Mouse (Mus musculus): ENCODE data around the gene 6720489N17Rik.
"Not testable (repeated sequence)": the region's sequence is repeated elsewhere in the genome, so short reads cannot be mapped to it uniquely, and the experiment has no call there.

The 6720489N17Rik gene

DNA sequence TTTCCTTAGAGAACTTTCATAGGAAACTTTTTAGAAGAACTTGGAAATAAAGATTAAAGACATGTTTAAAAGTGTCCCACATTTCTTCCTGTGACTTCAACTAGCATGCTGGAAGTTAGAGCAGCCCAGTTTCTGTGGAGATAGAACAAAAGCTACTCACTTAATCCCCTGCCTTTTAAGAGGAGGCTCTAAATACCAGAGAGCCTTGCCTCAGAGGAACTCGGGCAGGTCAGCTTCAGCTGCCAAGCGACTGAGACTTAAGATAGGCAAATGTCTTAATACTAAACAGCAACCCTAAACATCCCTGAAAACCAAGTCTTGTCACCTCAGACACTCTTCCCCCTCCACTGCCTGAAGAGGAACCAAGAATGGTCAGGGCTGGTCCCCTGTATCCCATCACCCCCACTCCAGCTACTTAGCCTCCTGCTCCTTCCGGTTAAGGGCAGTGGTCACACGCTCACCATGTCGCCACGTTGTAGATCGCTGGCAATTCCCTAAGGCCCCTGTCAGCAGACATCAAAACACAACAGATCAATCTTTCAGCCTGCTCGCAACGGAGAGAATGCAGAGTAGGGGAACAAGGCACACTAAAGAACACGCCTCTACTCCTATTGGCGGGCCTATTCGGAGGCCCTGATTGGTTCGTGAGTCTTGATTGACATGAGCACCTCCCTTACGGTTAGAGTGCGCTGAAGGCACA is at the start of gene 6720489N17Rik:
6720489N17Rik (minus strand) TSS at position 606 of the 700 bp plus-strand sequence.
- DNase-seq: peak; percentile 59

DNA sequence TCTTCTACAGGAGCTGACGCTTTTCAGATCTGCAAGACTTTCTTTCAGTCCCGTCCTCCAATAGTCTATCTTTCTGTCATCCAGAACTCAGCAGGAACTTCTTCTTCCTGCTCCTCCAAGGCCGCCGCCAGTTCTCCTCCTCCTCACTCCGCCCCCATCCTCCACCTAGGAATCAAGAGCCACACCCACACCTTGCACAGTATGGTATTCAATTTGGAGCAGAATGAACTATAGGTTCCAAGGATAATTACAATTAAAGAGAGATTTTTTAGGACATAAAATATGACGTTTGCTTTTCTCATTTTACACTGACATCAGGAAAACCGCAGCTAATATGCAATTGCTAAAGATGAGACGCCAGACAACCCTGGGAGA is 29.4 kb upstream of the 6720489N17Rik start:
- DNase-seq: no peak

DNA sequence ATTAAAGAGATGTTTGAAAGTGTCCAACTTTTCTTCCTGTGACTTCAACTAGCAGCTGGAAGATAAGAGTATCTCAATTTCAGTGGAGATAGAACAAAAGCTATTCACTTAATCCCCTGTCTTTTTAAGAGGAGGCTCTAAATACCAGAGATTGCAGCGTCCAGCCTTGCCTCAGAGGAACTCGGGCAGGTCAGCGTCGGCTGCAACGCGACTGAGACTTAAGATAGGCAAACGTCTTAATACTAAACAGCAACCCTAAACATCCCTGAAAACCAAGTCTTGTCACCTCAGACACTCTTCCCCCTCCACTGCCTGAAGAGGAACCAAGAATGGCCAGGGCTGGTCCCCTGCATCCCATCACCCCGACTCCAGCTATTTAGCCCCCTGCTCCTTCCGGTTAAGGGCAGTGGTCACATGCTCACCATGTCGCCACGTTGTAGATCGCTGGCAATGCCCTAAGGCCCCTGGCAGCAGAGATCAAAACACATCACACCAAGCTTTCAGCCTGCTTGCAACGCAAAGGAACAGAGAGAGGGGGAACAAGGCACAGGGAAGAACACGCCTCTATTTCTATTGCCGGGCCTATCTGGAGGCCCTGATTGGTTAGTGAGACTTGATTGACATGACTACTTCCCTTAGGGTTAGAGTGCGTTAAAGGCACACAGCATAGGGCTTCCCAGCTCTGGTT is 28.8 kb upstream of the 6720489N17Rik start:
- DNase-seq: peak; percentile 68

DNA sequence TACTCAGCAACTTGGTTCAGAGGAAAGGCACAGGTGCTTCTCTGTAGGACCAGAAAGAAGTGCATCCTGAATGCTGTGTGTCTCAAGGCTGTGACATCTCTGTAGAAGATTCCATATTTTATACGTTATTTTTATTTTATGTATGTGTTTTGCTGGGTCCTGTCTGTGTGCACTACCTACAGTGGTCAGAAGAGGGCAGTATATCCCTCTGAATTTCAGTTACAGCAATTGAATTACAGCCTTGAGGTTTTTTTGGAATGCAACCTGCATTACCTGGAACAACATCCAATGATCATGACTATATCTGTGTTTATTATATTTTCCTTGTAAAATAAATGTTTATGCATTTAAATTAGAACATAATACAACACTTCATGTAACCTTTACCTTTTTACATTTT is 3.1 kb upstream of the 6720489N17Rik start:
- DNase-seq: not testable (repeated sequence)

DNA sequence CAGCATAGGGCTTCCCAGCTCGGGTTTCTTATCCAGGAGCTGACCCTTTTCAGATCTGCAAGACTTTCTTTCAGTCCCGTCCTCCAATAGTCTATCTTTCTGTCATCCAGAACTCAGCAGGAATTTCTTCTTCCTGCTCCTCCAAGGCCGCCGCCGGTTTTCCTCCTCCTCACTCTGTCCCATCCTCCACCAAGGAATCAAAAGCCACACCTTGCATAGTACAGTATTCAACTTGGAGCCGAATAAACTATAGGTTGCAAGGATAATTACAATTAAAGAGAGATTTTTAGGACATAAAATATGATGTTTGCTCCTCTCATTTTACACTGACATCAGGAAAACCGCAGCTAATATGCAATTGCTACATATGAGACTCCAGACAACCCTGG is 289 bp upstream of the 6720489N17Rik start:
- not testable (repeated sequence) for DNase-seq

DNA sequence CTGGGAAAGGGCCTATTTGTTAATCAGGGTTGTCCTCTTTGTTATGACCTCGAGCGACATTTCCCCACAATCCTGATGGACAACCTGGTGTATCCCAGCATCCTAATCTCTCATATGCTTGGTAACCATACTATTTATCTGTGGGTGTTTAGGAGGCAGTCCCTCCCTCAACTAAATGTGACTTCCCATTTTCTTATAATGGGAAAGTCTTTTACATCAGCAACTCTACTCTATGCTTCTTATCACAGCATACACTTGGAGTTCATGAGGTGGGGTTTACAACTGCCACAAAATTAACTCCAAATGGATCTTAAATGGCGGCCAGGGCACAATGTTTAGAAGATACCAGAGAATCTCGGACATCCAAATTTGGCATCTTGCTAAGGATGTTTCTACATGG is 6.5 kb downstream of the 6720489N17Rik start:
- DNase-seq: not testable (repeated sequence)

DNA sequence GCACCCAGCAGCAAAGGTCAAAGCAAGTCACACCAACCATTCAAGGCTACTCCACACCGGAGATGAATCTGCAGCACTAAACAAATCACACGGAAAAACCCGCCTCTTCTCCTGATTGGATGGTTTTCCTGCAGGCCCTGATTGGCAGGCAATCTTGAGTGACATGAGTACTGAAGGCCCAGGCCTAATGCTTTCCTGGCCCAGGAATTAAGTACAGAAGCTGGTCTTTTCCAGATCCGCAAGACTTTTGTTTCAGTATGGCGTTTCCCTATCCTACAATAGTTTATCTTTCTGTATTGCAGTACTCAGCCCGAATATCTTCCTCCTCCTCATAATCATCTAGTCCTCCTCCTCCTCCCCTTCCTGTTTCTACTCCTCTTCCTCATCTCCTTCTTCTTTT is 52.9 kb downstream of the 6720489N17Rik start, which contains the start of gene Zfp934:
Zfp934 (minus strand) TSS at position 101 of the 400 bp plus-strand sequence.
- DNase-seq: not testable (repeated sequence)

DNA sequence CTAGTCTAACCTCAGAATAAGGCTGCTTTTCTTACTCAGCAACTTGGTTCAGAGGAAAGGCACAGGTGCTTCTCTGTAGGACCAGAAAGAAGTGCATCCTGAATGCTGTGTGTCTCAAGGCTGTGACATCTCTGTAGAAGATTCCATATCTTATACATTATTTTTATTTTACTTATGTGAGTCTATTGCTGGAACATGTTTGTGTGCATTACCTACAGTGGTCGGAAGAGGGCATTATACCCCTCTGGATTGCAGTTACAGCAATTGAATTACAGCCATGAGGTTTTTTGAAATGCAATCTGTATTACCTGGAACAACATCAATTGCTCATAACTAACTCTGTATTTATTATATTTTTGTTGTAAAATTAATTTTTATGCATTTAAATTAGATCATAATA is 62.3 kb downstream of the 6720489N17Rik start:
- not testable (repeated sequence) for DNase-seq

DNA sequence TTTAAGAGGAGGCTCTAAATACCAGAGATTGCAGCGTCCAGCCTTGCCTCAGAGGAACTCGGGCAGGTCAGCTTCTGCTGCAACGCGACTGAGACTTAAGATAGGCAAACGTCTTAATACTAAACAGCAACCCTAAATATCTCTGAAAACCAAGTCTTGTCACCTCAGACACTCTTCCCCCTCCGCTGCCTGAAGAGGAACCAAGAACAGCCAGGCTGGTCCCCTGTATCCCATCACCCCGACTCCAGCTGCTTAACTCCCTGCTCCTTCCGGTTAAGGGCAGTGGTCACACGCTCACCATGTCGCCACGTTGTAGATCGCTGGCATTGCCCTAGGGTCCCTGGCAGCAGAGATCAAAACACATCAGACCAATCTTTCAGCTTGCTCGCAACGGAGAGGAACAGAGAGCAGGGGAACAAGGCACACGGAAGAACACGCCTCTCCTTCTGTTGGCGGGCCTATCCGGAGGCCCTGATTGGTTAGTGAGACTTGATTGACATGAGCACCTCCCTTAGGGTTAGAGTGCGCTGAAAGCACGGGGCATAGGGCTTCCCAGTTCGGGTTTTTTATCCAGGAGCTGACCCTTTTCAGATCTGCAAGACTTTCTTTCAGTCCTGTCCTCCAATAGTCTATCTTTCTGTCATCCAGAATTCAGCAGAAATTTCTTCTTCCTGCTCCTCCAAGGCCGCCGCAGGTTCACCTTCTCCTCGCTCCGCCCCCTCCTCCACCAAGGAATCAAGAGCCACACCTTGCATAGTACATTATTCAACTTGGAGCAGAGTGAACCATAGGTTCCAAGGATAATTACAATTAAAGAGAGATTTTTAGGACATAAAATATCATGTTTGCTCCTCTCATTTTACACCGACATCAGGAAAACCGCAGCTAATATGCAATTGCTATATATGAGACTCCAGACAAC is 65.5 kb downstream of the 6720489N17Rik start, which contains the start of gene Zfp935:
Zfp935 (minus strand) TSS at position 323 of the 922 bp plus-strand sequence.
- peak; percentile 74 for DNase-seq

Data from cerebellum, adult 11-12 months (tissue).